In genomic region chr8:71588762-71589161, GRCm38 (mm10) we compare ENCODE assay signal across 33 mouse cellular contexts. TPM values are rescaled to one million over a fixed set of nuclear protein-coding genes. Genes with fewer than 3 reads are reported as not detected.
"Had no signal": no experiment of that assay in that cellular context is flagged by ENCODE, and none has a peak within 500 bp of the region (broad histone marks: within the 10 kb centered on the region; RNA-seq: fewer than 3 reads in every experiment).

No protein-coding gene starts in this region.

- H3K4me2 ChIP-seq: embryonic facial prominence, embryonic 12.5 days; embryonic facial prominence, embryonic 13.5 days; embryonic facial prominence, embryonic 15.5 days; forebrain, embryonic 12.5 days; forebrain, embryonic 13.5 days; forebrain, embryonic 15.5 days had no signal

- H3K27me3 ChIP-seq: embryonic facial prominence, embryonic 12.5 days; embryonic facial prominence, embryonic 13.5 days; embryonic facial prominence, embryonic 15.5 days; forebrain, embryonic 13.5 days; forebrain, embryonic 15.5 days had no signal

- H3K4me3 ChIP-seq: embryonic facial prominence, embryonic 10.5 days; embryonic facial prominence, embryonic 12.5 days; embryonic facial prominence, embryonic 13.5 days; embryonic facial prominence, embryonic 15.5 days; erythroblast, embryonic 14.5 days; forebrain, embryonic 10.5 days; forebrain, embryonic 12.5 days; forebrain, embryonic 13.5 days; forebrain, embryonic 15.5 days; gastrocnemius, adult 2 months; heart, adult 2 months had no signal

- H3K27ac ChIP-seq: embryonic facial prominence, embryonic 10.5 days; embryonic facial prominence, embryonic 12.5 days; embryonic facial prominence, embryonic 13.5 days; embryonic facial prominence, embryonic 15.5 days; forebrain, embryonic 10.5 days; forebrain, embryonic 12.5 days; forebrain, embryonic 13.5 days; forebrain, embryonic 15.5 days; gastrocnemius, adult 2 months; heart, adult 2 months had no signal

- H3K9me3 ChIP-seq: embryonic facial prominence, embryonic 10.5 days; embryonic facial prominence, embryonic 12.5 days; embryonic facial prominence, embryonic 13.5 days; embryonic facial prominence, embryonic 15.5 days; forebrain, embryonic 10.5 days; forebrain, embryonic 12.5 days; forebrain, embryonic 13.5 days; forebrain, embryonic 15.5 days had no signal

- ATAC-seq: forebrain, embryonic 13.5 days; forebrain, embryonic 14.5 days; forebrain, embryonic 15.5 days; forebrain, embryonic 16.5 days; forebrain, postnatal 0 days had no signal

- H3K9ac ChIP-seq: embryonic facial prominence, embryonic 12.5 days; embryonic facial prominence, embryonic 13.5 days; embryonic facial prominence, embryonic 15.5 days; forebrain, embryonic 12.5 days; forebrain, embryonic 13.5 days; forebrain, embryonic 15.5 days; forebrain, postnatal 0 days had no signal

- DNase-seq: cerebellum, adult 8-10 months; cerebellum, adult 9-10 months; cerebellum, adult 9-11 months; cerebellum, postnatal 10 days; cerebellum, postnatal 14 days; cerebellum, postnatal 25 days; cerebellum, postnatal 36 days; embryo, embryonic 11 days; forebrain, postnatal 0 days; gastrocnemius, adult 2 months; gastrocnemius, postnatal 10 days; gastrocnemius, postnatal 14 days; gastrocnemius, postnatal 25 days; gastrocnemius, postnatal 36 days; heart, adult 11 months; heart, adult 18-20 months; heart, adult 2 months had no signal

RNA-seq across cellular contexts. Expression of gene Nxnl1, which starts 22.4 kb away (rescaled TPM):
- total RNA-seq: common myeloid progenitor, adult 5-6 weeks; forebrain, postnatal 0 days; gastrocnemius, adult 18-20 months; gastrocnemius, adult 2 months had no signal
- polyA plus RNA-seq: embryonic facial prominence, embryonic 11.5 days; embryonic facial prominence, embryonic 12.5 days; embryonic facial prominence, embryonic 13.5 days; erythroblast, embryonic 14.5 days; forebrain, embryonic 10.5 days; forebrain, embryonic 11.5 days; forebrain, embryonic 12.5 days; forebrain, embryonic 13.5 days; forebrain, embryonic 14.5 days; forebrain, embryonic 15.5 days; forebrain, embryonic 16.5 days; forebrain, postnatal 0 days; frontal cortex, adult 2 months had no signal
